Mouse (Mus musculus): Measurements from ENCODE around the gene 1700013G24Rik. TPM values are rescaled to one million over a fixed set of nuclear protein-coding genes. Genes with fewer than 3 reads are reported as not detected.
A peak's percentile ranks its signal among the peaks of the same experiment; 100 is the strongest.

Gene 1700013G24Rik
- polyA plus RNA-seq, 1 experiment, result not detected

GRCm38 (mm10) chr4:137467525-137467924 lies 14.4 kb downstream of the 1700013G24Rik start:
- H3K27ac ChIP-seq (ENCODE audit: insufficient read depth, low read length), result no peak overlapping the region
- no peaks in the 10 kb centered on the region for H3K4me1 ChIP-seq (ENCODE audit: control insufficient read depth, insufficient read depth, low read length)
- H3K4me3 ChIP-seq (ENCODE audit: insufficient read depth, low read length), result no peak overlapping the region
- TF ChIP-seq POLR2A (IDR thresholded peaks at IDR 0.05; ENCODE audit: extremely low read depth, insufficient read depth, low read length) (no peak), CTCF (IDR thresholded peaks at IDR 0.05; ENCODE audit: extremely low read depth, insufficient read depth, low read length) (no peak)

- no peaks in the 10 kb centered on the region for H3K4me1 ChIP-seq (ENCODE audit: control insufficient read depth, insufficient read depth, low read length)
- peak within 1 kb of the TSS; percentile 32 for H3K4me3 ChIP-seq (ENCODE audit: insufficient read depth, low read length)
- no peak for TF ChIP-seq CTCF (IDR thresholded peaks at IDR 0.05; ENCODE audit: extremely low read depth, insufficient read depth, low read length)
- no peak for TF ChIP-seq POLR2A (IDR thresholded peaks at IDR 0.05; ENCODE audit: extremely low read depth, insufficient read depth, low read length)
- no peak within 1 kb of the TSS for H3K27ac ChIP-seq (ENCODE audit: insufficient read depth, low read length)
Measured at GRCm38 (mm10) chr4:137468260-137469080, 15.4 kb downstream of the 1700013G24Rik start, which contains the start of gene Hspg2. Gene Hspg2 (plus strand): TSS chr4:137468769.

DNA sequence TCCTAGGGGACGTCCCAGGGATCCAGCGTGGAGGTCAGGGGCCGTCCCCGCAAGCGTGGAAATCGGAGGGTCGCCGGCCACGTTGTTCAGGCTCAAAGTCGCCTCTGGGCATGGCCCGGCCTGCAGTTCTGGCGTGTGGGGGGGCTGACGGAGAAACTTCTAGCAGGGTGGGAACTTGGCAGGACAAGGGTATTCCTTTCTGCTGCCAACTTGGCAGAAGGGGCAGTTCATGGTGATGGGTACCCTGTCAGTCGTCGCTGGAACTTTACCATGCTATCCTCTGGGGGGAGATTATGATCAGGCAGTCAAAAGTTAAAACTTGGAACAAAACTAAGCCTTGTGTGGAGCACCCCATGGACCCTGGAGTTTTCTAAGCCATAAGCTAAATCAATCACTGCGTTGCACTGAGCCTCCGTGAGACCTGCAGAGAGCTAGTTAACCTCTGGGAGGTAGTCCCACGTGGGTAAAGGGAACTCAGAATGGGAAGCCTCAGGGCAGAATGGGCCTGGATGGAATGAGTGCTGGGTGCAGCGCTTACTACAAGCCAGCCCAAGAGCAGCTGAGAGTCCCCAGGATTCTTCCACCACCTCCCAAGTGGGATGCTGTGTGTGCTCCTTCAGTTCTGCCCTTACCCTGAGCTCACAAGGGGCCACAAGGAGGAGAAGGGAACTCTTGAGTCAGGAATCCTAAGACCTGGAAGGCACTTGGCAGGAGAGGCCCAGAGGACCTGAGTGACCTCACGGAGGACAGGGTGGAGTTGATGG lies 16.2 kb downstream of the 1700013G24Rik start:
- Histone ChIP-seq H3K4me1 (ENCODE audit: control insufficient read depth, insufficient read depth, low read length) (no peaks in the 10 kb centered on the region), H3K27ac (ENCODE audit: insufficient read depth, low read length) (no peak overlapping the region), H3K4me3 (ENCODE audit: insufficient read depth, low read length) (peak overlapping the region; percentile 32)
- TF ChIP-seq POLR2A (IDR thresholded peaks at IDR 0.05; ENCODE audit: extremely low read depth, insufficient read depth, low read length) (no peak), CTCF (IDR thresholded peaks at IDR 0.05; ENCODE audit: extremely low read depth, insufficient read depth, low read length) (no peak)

DNA sequence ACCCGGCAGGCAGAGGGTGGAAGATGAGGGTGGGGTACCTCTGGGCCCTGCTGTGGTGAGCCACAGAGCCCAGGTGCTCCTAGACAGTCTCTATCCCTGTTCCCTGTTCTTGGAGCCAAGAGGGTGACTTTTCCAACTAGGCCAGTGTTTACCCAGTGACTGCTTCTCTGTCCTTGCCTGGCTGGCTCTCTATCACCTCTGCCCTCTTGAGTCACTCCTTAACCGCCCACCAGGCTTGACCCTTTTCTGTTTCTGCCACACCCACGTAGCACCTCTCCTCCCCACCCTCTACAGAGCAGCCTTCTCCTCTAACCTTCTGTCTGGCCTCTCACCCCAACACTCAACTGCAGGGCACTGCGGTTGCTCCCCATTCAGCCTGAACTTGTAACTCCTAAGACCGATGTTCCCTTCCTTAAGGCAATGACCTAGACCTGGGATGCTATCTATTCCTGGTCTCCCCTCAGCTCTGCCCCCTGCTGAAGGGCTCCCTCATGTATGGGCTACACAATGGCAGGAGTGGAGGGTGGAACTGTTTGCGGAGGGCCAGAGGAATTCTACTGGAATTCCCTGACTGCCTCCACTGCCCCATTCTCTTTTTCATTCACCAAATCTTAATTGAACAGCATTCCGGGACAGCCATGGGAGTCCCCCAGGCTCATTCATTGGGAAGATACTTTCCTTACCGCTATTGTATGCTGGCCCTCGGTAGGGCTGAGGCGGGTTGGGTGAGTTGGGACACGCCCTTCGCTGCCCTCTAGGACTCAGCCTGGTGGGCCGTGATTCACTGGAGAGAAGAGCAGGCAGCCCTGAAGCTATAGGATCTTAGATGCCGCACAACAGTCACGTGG lies 17.0 kb downstream of the 1700013G24Rik start:
- H3K27ac ChIP-seq (ENCODE audit: insufficient read depth, low read length), result no peak overlapping the region
- H3K4me1 ChIP-seq (ENCODE audit: control insufficient read depth, insufficient read depth, low read length), result no peaks in the 10 kb centered on the region
- H3K4me3 ChIP-seq (ENCODE audit: insufficient read depth, low read length), result no peak overlapping the region
- TF ChIP-seq CTCF (IDR thresholded peaks at IDR 0.05; ENCODE audit: extremely low read depth, insufficient read depth, low read length) (no peak), POLR2A (IDR thresholded peaks at IDR 0.05; ENCODE audit: extremely low read depth, insufficient read depth, low read length) (no peak)

DNA sequence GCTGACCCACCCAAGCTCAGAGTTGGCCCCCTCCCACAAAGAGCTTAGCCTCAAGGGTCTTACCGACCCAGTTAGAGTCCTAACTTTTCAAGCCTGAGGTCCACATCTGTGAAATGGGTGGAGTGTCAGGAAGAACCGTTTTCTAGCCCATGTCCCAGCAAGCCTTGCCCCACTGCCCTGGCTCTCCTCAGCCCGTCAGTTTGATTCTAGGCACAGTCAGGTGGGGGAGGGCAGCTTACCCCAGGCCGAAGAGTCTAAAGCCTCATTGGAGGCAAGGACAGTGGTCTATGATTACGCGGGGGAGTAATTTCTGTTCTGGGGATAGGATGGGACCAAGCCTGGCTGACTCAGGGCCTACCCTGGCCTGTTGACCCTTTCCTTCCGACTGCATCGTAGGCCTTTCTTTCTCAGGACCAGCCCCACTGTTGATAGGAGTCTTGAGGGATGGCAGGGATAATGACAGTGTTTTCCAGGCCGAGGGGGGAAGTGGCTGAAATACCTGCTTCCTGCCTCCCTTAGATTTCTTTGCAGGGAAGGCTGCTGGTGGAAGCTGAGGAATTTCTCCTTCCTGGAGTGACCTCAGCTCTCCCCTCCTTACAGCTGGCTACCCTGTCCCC lies 17.7 kb downstream of the 1700013G24Rik start:
- no peak for TF ChIP-seq CTCF (IDR thresholded peaks at IDR 0.05; ENCODE audit: extremely low read depth, insufficient read depth, low read length)
- TF ChIP-seq POLR2A (IDR thresholded peaks at IDR 0.05; ENCODE audit: extremely low read depth, insufficient read depth, low read length), result no peak
- H3K4me1 ChIP-seq (ENCODE audit: control insufficient read depth, insufficient read depth, low read length), result no peaks in the 10 kb centered on the region
- no peak overlapping the region for H3K27ac ChIP-seq (ENCODE audit: insufficient read depth, low read length)
- H3K4me3 ChIP-seq (ENCODE audit: insufficient read depth, low read length), result no peak overlapping the region

DNA sequence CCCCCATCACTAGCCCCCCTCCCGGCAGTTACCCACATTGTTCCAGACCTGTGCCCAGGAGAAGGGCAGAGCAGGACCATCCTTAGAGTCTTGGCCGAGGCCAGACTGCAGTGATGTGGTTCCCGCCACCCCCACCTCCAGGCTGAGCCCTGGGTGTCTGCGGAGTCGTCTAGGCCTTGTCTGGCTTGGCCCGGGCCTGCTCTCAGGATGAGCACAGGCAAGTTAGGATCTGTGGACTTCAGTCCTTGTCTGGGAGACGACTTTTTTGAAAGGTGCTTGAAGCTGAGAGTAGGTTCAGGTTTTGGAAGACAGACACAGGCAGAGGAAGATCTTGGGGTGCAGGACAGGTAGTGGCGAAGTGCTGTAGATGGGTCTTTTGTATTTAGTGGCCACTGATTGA lies 18.2 kb downstream of the 1700013G24Rik start:
- Histone ChIP-seq H3K27ac (ENCODE audit: insufficient read depth, low read length) (no peak overlapping the region), H3K4me1 (ENCODE audit: control insufficient read depth, insufficient read depth, low read length) (no peaks in the 10 kb centered on the region), H3K4me3 (ENCODE audit: insufficient read depth, low read length) (no peak overlapping the region)
- TF ChIP-seq POLR2A (IDR thresholded peaks at IDR 0.05; ENCODE audit: extremely low read depth, insufficient read depth, low read length), result no peak
- no peak for TF ChIP-seq CTCF (IDR thresholded peaks at IDR 0.05; ENCODE audit: extremely low read depth, insufficient read depth, low read length)

GRCm38 (mm10) chr4:137473240-137473639 lies 20.2 kb downstream of the 1700013G24Rik start:
- no peaks in the 10 kb centered on the region for H3K4me1 ChIP-seq (ENCODE audit: control insufficient read depth, insufficient read depth, low read length)
- TF ChIP-seq POLR2A (IDR thresholded peaks at IDR 0.05; ENCODE audit: extremely low read depth, insufficient read depth, low read length) (no peak), CTCF (IDR thresholded peaks at IDR 0.05; ENCODE audit: extremely low read depth, insufficient read depth, low read length) (no peak)
- no peak overlapping the region for H3K27ac ChIP-seq (ENCODE audit: insufficient read depth, low read length)
- no peak overlapping the region for H3K4me3 ChIP-seq (ENCODE audit: insufficient read depth, low read length)

GRCm38 (mm10) chr4:137473701-137474388 lies 20.8 kb downstream of the 1700013G24Rik start:
- no peak for TF ChIP-seq POLR2A (IDR thresholded peaks at IDR 0.05; ENCODE audit: extremely low read depth, insufficient read depth, low read length)
- TF ChIP-seq CTCF (IDR thresholded peaks at IDR 0.05; ENCODE audit: extremely low read depth, insufficient read depth, low read length), result no peak
- H3K4me1 ChIP-seq (ENCODE audit: control insufficient read depth, insufficient read depth, low read length), result no peaks in the 10 kb centered on the region
- no peak overlapping the region for H3K27ac ChIP-seq (ENCODE audit: insufficient read depth, low read length)
- no peak overlapping the region for H3K4me3 ChIP-seq (ENCODE audit: insufficient read depth, low read length)

Measured in cortical plate, adult 2 months (tissue).